Mouse (Mus musculus) MEL (cell line): ENCODE results near the gene Tmem196.

Source experiments
- CHD2 ChIP-seq: IDR thresholded peaks from 2 replicates; pipeline ENCODE4 v1.6.1; 2011; ENCODE audit warnings: low read length, improper control_type of control experiment
- CTCF ChIP-seq, 3 experiments: IDR thresholded peaks in 2 of 3; conservative IDR thresholded peaks in 1 of 3; 2 replicates each; pipeline ENCODE4 v1.5.1; 2011 to 2012; ENCODE audit warnings: low read length in 3 of 3, low read depth in 2 of 3, mild to moderate bottlenecking in 2 of 3, improper control_type of control experiment in 1 of 3, inconsistent platforms in 1 of 3, mixed read lengths in 1 of 3, moderate library complexity in 1 of 3; ENCODE audit not compliant: control insufficient read depth in 1 of 3, insufficient read depth in 1 of 3, poor library complexity in 1 of 3, severe bottlenecking in 1 of 3
- E2F4 ChIP-seq: IDR thresholded peaks from 2 replicates; pipeline ENCODE4 v1.6.1; 2011; ENCODE audit warnings: low read depth, low read length, improper control_type of control experiment, borderline replicate concordance
- ELF1 ChIP-seq: IDR thresholded peaks from 2 replicates; pipeline ENCODE4 v1.6.1; 2014; ENCODE audit warnings: low read depth, mild to moderate bottlenecking, inconsistent platforms, low read length, improper control_type of control experiment, moderate library complexity
- EP300 ChIP-seq, 2 experiments: IDR thresholded peaks; 2 replicates each; pipeline ENCODE4 v1.6.1; 2011; ENCODE audit warnings: improper control_type of control experiment in 2 of 2, low read length in 2 of 2, low read depth in 1 of 2, mild to moderate bottlenecking in 1 of 2
- MYC ChIP-seq: IDR thresholded peaks from 2 replicates; pipeline ENCODE4 v1.6.1; 2011; ENCODE audit warnings: low read depth, mild to moderate bottlenecking, low read length, improper control_type of control experiment, moderate library complexity
- POLR2A ChIP-seq, 2 experiments: IDR thresholded peaks; 2 replicates each; pipeline ENCODE4 v1.6.1; 2011 to 2012; ENCODE audit warnings: low read length in 2 of 2, mild to moderate bottlenecking in 2 of 2, control low read depth in 1 of 2, improper control_type of control experiment in 1 of 2, low read depth in 1 of 2, moderate library complexity in 1 of 2; ENCODE audit not compliant: control insufficient read depth in 1 of 2, insufficient read depth in 1 of 2, poor library complexity in 1 of 2
- TAL1 ChIP-seq: IDR thresholded peaks from 2 replicates; pipeline ENCODE4 v1.6.1; 2012; ENCODE audit warnings: mild to moderate bottlenecking, inconsistent platforms, low read length, moderate library complexity, mixed read lengths
- TCF12 ChIP-seq: IDR thresholded peaks from 2 replicates; pipeline ENCODE4 v1.6.1; 2014; ENCODE audit warnings: low read depth, mild to moderate bottlenecking, inconsistent platforms, low read length, improper control_type of control experiment, moderate library complexity
- ZNF384 ChIP-seq: IDR thresholded peaks from 2 replicates; pipeline ENCODE4 v1.6.1; 2012; ENCODE audit warnings: low read depth, mild to moderate bottlenecking, inconsistent platforms, low read length, improper control_type of control experiment

- no peak for TF ChIP-seq CTCF (IDR thresholded peaks at IDR 0.05 in 2 of 3, conservative IDR thresholded peaks at IDR 0.05 in 1 of 3; ENCODE audit: control insufficient read depth in 1 of 3, insufficient read depth in 1 of 3, low read depth in 2 of 3, low read length in 3 of 3, poor library complexity in 1 of 3, severe bottlenecking in 1 of 3)
- no peak for TF ChIP-seq ZNF384
- TF ChIP-seq EP300 (IDR thresholded peaks at IDR 0.05; ENCODE audit: low read depth in 1 of 2, low read length in 2 of 2) = no peak
- TF ChIP-seq POLR2A (IDR thresholded peaks at IDR 0.05; ENCODE audit: control insufficient read depth in 1 of 2, insufficient read depth in 1 of 2, low read depth in 1 of 2, low read length in 2 of 2, poor library complexity in 1 of 2) = no peak
- TF ChIP-seq MYC = no peak
- TF ChIP-seq E2F4 = no peak
- TF ChIP-seq TAL1 = no peak
- no peak for TF ChIP-seq TCF12
- no peak for TF ChIP-seq CHD2
- TF ChIP-seq ELF1 = no peak
Observed at GRCm38 (mm10) chr12:119970068-119970467, 24.4 kb downstream of the Tmem196 start.
